Comparison of ENCODE assay signal across 30 mouse cellular contexts in genomic region chr2:120887601-120888000, GRCm38 (mm10). TPM values are rescaled to one million over a fixed set of nuclear protein-coding genes. Genes with fewer than 3 reads are reported as not detected.
A peak's percentile ranks its signal among the peaks of the same experiment; 100 is the strongest.
DNase-seq lines count a peak whose midpoint lies in the region.
"Had no signal": no experiment of that assay in that cellular context is flagged by ENCODE, and none has a peak within 500 bp of the region (broad histone marks: within the 10 kb centered on the region; RNA-seq: fewer than 3 reads in every experiment).

No protein-coding gene starts in this region.

- 62% methylated on average over 5 of the region's 5 CpGs for WGBS in macrophage (ENCODE audit: missing documents)

- H3K4me3 ChIP-seq in macrophage (ENCODE audit: inconsistent target) = no peak overlapping the region
- H3K4me3 ChIP-seq: embryonic facial prominence, embryonic 10.5 days; embryonic facial prominence, embryonic 15.5 days; forebrain, embryonic 12.5 days; hindbrain, embryonic 10.5 days; hindbrain, embryonic 15.5 days; intestine, embryonic 15.5 days; midbrain, embryonic 13.5 days; neural tube, embryonic 15.5 days had no signal

- H3K27ac ChIP-seq in macrophage = peak overlapping the region; percentile 31
- H3K27ac ChIP-seq: embryonic facial prominence, embryonic 10.5 days; embryonic facial prominence, embryonic 15.5 days; forebrain, embryonic 12.5 days; hindbrain, embryonic 10.5 days; hindbrain, embryonic 15.5 days; intestine, embryonic 15.5 days; liver, embryonic 14.5 days; midbrain, embryonic 13.5 days; neural tube, embryonic 15.5 days had no signal

- H3K79me2 ChIP-seq in macrophage (ENCODE audit: inconsistent target) = no peaks in the 10 kb centered on the region

- peak; percentile 7 for DNase-seq in lung, postnatal 25 days (ENCODE audit: low spot score)
- no peak for DNase-seq in lung, adult 18-20 months
- peak; percentile 57 for DNase-seq in T-cell, adult 2 months (ENCODE audit: low spot score)
- no peak for DNase-seq in layer of hippocampus, adult 9-10 months (ENCODE audit: low spot score)
- DNase-seq in thymus, postnatal 10 days (ENCODE audit: low spot score in 2 of 2) = no peak
- DNase-seq: adrenal gland, adult 2 months; adrenal gland, postnatal 36 days; cerebellum, adult 18-20 months; cerebellum, postnatal 14 days; forebrain, postnatal 0 days; gastrocnemius, postnatal 14 days; heart, postnatal 14 days; kidney, adult 2 months; kidney, postnatal 36 days; layer of hippocampus, postnatal 36 days; left cerebral cortex, postnatal 4 days; retina, postnatal 1 day; right cerebral cortex, postnatal 25 days; thymus, adult 2 months; thymus, postnatal 4 days had no signal

- H3K36me3 ChIP-seq in macrophage (ENCODE audit: inconsistent target) = peaks cover 32% of the 10 kb centered on the region; the same call in 1 of the 2 replicates

RNA-seq across cellular contexts. Expression of gene Ttbk2, which starts 37.2 kb away (rescaled TPM):
- total RNA-seq in macrophage (2018; cell fraction: chromatin; rRNA removed) = 10 to 100 TPM in 22 of 26 experiments, 1 to 10 TPM in 4; 1.9 to 28.5 (median 16.4) TPM
- total RNA-seq in macrophage (2018; cell fraction: cytosol; rRNA removed) = 1 to 10 TPM; 3.2 to 7.8 (median 5.0) TPM
- total RNA-seq in macrophage (2018; cell fraction: nucleus; rRNA removed) = 10 to 100 TPM in 12 of 26 experiments, 1 to 10 TPM in 14; 3.4 to 26.4 (median 9.9) TPM
- polyA plus RNA-seq in macrophage (2018) = 2.8 to 3.3 TPM (median 3.0 TPM) in 3 replicates

RNA-seq across cellular contexts. Expression of gene Cdan1, which starts 37.7 kb away (rescaled TPM):
- 10 to 100 TPM in 22 of 26 experiments, 1 to 10 TPM in 4; 6.8 to 75.5 (median 28.2) TPM for total RNA-seq in macrophage (2018; cell fraction: chromatin; rRNA removed)
- 1 to 10 TPM; 1.6 to 9.1 (median 4.7) TPM for total RNA-seq in macrophage (2018; cell fraction: cytosol; rRNA removed)
- 10 to 100 TPM in 12 of 26 experiments, 1 to 10 TPM in 14; 4.0 to 37.1 (median 9.5) TPM for total RNA-seq in macrophage (2018; cell fraction: nucleus; rRNA removed)
- polyA plus RNA-seq in macrophage (2018) = 3.0 to 6.3 TPM (median 6.0 TPM) in 3 replicates

Comparison
In these comparisons a context has a peak if more than half of its experiments do, and no peak if none do; other contexts are left out.
1. DNase-seq: peak in lung, postnatal 25 days (single experiment) and T-cell, adult 2 months (single experiment); none in lung, adult 18-20 months (0 of 2), layer of hippocampus, adult 9-10 months (single experiment) and thymus, postnatal 10 days (0 of 2).